Mouse (Mus musculus) spleen, adult 2 months (tissue): ENCODE data around the gene Tm4sf5.

Experiments used
- CTCF ChIP-seq: fragments of 200-500 bp; IDR thresholded peaks from 2 replicates; pipeline ENCODE4 v1.5.1; 2011; ENCODE audit warnings: mild to moderate bottlenecking, inconsistent platforms; ENCODE audit not compliant: insufficient read depth, insufficient read length, insufficient replicate concordance; ENCODE audit errors: extremely low read depth
- POLR2A ChIP-seq: fragments of 200-500 bp; IDR thresholded peaks from 2 replicates; pipeline ENCODE4 v1.6.1; 2011; ENCODE audit warnings: low read depth, low read length, inconsistent platforms

DNA sequence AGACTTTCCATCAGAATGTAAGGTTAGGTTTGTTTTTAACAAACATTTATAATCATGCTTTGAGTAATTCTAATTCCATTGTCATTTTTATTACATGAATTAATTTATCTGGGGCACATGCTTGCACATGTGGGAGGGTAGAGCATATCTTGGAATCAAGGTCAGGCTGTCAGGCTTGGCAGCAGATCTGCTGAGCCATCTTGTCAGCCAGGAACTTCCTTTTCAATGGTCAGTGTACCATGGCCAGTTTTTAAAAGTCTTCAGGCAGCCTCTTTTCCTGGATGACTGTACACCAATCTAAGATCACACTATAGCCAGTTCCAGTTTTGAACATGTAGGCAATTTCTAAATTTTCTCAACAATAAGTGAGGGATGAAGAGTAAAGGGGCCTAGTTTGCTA is 32.3 kb upstream of the Tm4sf5 start:
- TF ChIP-seq POLR2A = no peak
- no peak for TF ChIP-seq CTCF
